Mouse (Mus musculus) cerebellum, postnatal 14 days (tissue): Measurements from ENCODE around the gene Plekhb2.

ENCODE experiments used
- DNase-seq, 2 experiments: peaks; one replicate each; pipeline ENCODE4 v3.0.0; 2021; ENCODE audit warnings: mixed read lengths in 2 of 2

Gene Plekhb2

DNA sequence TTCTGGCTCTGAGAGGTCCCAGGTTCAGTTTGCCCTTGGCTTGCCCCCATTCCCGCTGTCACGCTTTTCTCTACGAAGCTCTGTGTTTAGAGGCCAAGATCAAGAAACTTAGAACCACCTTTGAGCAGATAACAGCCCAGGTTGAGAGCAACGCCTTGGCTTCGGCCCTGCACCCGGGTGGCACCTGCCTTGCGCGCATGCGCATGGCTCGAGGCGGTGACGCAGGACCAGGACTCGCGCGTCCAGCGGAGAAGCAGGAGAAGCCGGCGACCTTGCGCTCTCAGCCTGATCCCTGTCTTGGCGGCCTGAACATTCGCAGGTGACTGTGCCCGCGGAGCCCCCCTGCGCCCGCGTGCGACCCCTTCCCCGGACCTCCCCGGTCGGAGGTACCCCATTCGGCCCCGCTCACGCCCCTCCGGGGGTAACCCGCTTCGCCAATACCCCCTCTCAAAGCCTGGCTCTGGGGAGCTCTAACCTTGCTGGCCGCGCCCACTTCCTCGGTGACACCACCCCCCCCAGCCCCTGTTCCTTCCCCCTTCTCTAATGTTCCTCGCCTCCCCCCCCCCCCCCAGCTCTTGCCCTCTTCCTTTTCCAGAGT lies at the start of gene Plekhb2:
Gene Plekhb2 (plus strand): TSS at position 232 of the 598 bp plus-strand sequence.
- peak; percentile 94 to 96 for DNase-seq

DNA sequence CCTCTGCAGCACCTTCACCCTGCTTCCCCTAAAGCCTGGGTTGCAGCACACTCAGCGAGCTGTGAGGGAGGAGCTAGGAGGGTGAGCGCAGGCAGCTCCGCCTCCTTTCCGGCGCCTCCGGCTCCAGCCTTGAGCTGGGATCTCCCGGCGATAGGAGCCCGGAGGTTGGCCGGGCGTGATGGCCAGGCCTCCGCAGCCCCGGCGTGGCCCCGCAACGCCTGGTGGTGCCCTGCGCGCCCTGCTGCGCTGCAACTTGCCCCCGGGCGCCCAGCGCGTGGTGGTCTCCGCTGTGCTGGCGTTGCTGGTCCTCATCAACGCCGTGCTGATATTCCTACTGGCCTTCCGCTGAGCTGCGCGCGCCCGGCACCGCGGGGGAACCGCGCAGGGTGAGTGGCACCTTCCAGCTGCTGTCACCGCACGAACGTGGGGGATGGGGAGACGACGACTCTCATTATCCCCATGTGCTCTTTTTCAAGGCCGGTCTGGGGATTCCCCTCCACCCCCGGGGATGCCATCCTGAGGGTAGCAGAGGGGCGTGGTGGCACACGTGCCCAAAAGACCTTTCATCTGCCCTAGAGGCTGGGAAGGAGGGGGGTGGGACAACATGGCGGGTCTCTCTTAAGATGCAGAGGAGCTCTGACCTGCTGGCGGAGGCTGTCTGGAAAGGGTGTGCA lies 48.0 kb upstream of the Plekhb2 start:
- DNase-seq: peak; percentile 55 to 66

DNA sequence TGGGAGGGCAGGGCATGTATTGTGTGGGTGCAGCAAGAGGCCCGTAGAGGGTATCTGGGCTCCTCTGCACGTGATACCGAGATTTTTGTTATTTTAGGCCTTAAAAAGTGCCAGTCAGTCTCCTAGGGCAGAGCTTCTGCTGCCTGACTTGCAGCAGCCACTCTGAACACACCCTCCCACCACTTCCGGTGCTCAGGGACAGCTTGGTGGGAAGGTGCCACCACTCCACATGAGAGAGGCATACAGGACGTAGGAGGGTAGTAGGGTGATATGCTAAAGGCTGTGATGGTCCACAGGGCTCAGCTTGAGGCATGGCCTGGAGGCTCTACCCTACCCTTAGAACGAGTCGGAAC lies 47.5 kb upstream of the Plekhb2 start:
- DNase-seq: no peak

DNA sequence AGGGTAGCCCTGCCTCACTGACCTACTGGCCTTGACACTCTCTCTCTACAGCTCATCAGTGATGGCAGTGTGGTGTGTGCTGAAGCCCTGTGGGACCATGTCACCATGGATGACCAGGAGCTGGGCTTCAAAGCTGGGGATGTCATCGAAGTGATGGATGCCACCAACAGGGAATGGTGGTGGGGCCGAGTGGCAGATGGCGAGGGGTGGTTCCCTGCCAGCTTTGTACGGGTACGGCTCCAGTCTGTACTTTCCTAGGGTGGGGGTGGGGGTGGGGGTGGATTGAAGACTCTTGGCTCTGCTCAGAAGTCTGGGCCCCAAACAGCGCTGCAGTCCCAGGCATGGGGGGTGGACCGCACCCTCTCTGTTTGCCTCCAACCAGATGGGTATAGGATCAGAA lies 44.9 kb upstream of the Plekhb2 start:
- peak; percentile 63 to 67 for DNase-seq

DNA sequence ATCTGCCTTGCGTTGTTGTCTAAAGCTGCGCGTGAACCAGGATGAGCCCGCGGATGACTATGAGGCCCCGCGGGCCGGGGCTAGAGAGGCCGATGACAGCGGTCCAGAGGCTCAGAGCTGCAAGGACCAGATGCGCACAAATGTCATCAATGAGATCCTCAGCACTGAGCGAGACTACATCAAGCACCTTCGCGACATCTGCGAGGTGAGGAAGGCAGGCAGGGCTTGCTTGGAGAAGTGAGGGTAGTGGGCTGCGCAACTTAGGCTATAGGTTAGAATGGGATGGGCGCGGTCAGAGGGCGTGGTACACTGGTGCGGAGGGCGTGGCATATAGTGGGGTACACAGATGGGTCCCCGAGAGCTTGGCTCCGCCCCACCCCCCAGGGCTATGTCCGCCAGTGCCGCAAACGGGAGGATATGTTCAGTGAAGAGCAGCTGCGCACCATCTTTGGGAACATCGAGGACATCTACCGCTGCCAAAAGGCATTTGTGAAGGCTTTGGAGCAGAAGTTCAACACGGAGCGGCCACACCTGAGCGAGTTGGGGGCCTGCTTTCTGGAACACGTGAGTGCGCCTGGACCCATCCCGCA lies 43.8 kb upstream of the Plekhb2 start:
- DNase-seq: peak in 1 of 2 experiments; percentile 39

DNA sequence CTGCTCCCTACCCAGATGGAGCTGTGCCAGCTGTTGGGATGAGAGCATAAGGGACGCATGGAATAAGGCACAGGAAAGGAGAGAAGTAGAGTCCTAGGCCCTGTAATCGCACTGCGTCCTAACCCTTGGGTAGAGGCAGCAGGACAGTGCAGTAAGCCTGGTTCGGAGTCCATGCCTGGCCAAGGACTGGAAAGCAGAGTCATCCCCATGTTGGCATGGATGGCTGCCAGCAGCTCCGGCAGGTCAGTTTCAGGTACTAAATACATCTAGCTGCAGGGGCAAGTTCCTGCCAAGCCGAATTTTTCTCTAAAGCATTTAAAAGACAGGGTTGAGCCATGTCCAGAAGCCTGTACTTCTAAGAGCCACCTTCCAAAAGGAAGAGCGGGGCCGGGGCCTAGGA lies 41.3 kb upstream of the Plekhb2 start:
- DNase-seq: peak; percentile 55 to 61

DNA sequence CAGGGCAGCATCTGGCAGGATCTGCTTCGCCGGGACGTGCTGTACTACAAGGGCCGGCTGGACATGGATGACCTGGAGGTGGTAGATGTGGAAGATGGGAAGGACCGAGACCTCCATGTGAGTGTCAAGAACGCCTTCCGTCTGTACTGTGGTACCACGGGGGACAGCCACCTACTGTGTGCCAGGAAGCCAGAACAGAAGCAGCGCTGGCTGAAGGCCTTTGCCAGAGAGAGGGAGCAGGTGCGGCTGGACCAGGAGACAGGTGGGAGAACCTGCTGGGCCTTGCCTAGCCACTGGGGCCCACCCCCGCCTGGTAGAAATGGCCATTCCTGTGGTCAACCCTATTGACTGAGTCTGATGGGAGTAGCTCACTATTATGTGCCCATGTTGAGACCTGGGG lies 39.5 kb upstream of the Plekhb2 start:
- DNase-seq: peak in 1 of 2 experiments; percentile 34

DNA sequence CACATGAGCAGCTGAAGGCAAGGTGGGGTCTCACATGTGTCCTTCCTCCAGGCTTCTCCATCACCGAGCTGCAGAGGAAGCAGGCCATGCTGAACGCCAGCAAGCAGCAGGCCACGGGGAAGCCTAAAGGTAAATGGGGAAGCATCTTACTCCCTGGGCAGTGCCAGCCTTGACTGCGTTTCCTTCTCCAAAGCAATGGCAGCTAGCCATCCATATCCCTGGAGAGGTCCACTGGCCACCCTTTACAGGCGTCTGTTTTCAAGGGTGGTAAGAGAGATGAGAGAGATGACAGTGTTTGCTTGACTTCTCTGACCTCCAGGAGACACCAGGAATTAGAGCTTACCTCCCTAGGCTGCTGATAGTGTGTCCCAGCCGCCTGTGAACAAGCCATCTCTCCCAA lies 38.7 kb upstream of the Plekhb2 start:
- DNase-seq: peak in 1 of 2 experiments; percentile 48

DNA sequence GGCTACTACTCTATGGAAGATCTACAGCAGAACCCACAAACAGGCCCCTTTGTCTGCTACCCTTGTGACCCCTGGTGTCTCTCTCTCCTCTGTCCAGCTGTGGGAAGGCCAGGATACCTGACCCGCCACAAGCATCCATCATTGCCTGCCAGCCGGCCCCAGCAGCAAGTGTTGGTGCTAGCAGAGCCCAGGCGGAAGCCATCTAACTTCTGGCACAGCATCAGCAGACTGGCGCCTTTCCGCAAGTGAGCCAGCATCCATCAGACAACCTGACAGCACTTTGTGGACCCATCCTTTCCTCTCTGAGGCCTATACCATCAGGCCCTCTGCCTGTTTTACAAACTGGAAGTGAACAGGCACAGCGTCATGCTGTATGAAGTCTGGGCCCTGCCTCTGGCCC lies 38.2 kb upstream of the Plekhb2 start:
- peak; percentile 52 to 61 for DNase-seq

DNA sequence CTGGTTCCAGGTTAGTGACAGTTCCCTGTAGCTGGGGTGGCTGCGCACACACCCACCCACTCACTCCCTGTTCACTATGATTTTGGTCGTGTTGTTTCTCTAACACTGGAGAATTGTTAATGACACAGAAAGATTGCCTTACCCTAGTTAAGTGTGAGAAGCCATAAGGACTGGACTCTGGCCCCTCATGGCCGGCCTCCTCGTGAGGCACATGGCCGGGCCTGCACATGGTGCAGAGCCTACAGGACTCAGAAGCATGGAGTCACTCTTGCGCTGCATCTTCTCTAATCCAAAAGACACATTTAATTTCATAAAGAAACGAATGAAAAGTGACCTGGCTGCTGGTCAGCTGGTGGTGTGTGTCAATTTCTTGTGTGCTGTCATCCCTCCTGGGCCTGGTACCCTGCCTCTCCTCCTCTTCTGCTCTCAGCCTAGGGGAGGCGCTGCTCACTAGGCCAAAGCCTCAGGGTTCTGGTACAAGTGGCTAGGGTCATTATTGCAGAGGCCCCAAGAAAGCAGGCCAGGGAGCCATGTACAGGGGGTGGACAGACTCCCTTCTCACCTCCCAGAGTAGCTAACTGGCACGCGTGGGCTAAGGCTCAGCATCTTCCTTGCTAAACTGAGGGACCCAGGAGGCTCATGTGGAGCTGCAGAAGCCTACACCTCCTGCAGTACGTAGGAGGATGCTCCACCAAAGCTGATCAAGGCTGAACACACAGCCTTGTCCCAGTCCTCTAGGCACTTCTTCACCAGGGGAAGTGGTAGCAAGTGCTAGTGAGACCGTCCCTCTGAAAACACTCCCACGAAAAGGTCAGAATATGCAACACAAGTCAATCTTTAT lies 37.1 kb upstream of the Plekhb2 start:
- DNase-seq: no peak

DNA sequence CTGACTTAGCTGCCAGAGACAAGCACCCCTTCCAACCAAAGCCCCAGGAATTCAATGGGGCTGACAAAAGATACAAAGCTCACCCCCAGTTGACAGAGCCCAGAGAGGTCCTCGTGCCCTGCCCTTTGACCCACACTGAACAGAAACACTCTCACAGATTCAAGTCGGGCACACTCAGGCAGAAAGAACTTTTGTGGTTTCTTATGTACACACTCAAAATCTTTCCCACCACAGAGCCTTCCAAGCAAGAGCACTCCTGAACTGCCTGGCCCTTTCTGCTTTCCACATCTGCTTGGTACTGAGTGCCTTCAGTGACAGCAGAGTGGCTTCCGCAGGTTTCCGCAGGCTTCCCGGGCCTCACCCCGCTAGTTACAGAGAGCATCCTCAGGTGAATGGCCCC lies 33.9 kb upstream of the Plekhb2 start:
- no peak for DNase-seq

DNA sequence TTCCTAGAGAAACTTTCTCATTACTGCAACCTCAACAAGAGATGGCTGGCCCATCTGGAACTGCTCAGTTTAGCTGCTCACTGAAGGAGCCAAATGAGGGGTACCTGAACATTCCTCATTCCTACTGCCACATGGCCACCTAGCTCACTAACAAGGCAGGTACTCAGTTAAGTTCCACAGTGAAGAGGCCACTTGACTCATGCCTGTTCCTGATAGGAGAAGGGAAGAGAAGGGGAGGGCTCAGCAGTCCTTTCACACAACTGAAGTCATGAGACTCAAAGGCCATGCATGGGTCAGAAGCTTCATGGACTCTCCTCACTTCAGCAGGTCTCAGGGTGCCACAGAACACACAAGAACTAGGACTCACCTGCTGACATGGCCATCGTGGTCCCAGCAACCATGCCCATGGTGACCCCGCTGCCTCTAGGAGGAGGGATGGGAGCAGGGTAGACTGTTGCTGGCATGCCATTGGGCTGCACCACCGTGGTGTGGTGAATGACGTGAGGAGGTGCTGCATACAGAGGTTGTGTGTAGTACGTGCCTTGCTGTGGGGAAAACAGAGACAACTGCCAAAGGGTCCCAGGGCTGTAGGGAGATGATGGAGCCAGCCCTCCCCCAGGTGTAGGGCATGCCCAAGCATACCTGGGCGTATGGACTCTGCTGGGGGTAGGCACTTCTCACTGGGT lies 30.4 kb upstream of the Plekhb2 start:
- no peak for DNase-seq

DNA sequence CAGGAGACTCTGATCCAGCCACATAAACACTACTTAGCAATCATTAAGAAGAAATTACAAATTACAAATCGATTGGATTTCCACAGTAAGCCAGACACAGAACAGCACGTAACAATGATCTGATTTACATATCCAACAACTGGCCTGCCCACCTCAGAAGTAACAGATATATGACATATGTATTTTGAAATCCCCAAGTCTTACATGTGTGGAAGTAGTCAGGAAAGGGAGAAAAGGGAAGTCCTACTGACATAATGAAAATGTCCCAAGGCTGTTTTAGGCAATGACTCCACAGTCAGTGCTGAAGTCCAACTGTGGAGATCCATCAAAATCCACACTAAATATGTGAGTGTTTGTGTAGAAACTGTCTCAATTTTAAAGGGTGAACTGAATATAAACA lies 28.4 kb upstream of the Plekhb2 start:
- no peak for DNase-seq

DNA sequence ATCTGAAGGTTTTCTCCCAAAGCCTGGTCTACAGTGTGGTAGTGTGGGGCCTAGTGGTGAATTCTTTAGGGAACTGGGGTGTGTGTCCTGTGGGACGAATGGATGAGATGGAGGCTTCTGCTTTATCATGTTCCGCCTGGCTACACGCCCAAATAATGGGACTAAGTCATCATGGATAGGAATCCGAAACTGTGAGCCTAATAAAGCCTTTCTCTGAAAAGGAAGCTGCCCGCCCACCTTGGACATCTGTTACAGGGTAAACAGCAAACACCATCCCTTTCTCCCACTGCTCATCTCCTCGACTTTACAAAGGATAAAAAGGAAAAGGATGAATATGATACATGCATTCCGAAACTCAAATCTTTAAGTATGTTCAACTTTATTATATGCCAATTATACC lies 27.8 kb upstream of the Plekhb2 start:
- DNase-seq: no peak

DNA sequence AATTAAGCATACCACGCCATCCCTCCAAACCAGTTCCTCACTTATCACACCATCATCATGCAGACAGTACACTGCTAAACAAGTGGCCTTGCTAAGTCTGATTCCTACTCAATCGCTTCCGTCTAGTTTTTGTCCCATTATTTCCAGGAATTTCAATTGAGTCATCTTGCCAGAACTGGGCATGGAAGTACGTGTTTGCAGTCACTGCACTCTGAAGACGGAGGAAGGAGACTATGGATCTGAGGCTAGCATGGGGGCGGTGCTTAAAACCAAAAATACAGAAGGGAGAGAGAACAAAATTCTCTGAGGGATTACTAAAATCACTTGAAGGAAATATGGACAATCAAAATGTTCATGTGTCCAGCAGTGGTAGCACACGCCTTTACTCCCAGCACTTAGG lies 27.0 kb upstream of the Plekhb2 start:
- DNase-seq: no peak

DNA sequence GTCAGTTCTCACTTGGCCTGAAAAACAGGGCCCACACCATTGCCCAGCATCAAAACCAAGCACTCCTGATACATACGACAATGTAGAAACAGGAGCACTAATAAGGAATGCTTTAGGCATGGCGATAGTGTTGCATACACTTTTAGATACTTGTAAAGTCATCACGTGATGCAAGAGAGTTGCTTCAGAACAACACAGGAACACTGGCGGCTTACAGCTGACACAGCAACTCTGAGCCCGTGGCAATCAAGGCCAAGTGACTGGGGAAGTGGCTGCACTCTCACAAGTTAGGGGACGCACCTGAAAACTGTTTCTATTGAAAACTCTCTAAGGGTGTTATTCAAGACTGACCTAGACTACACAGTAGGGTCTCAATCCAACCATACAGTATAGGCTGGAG lies 26.4 kb upstream of the Plekhb2 start:
- DNase-seq: no peak

DNA sequence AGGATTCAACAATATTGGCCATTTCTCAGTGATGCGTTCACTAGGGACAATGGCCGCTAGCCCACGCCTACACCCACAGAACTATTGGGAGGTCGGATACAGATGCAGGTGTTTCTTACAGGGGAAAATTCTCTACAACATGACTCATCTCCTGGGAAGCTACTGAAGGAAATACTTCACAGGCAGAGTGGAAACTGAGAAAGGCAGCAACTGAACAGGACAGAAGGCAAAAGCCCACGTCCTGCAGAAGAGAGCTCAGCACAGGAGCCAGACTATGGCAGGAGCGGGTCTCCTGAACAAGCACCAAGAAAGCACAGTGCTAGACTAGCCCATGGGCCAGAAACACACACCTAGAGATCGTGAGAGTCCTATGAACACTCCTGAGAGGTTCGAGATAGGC lies 25.6 kb upstream of the Plekhb2 start:
- DNase-seq: no peak

DNA sequence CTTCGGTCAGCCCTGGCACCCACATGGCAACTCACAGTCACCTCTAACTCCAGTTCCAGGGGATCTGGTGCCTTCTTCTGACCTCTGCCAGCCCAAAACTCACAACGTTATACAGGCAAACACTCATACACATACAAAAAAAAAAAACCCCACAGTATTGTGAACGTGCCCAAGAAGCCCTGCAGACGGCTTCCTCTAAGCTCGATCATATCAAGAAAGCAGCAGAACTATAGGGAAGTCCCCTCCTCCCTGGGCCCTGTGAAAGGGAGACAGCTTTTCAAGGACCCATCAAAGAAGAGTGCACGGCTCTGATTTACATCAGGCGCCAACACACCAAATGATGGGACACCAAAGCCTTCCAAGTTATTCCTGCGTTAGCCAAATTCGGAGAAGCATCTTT lies 23.9 kb upstream of the Plekhb2 start:
- no peak for DNase-seq

DNA sequence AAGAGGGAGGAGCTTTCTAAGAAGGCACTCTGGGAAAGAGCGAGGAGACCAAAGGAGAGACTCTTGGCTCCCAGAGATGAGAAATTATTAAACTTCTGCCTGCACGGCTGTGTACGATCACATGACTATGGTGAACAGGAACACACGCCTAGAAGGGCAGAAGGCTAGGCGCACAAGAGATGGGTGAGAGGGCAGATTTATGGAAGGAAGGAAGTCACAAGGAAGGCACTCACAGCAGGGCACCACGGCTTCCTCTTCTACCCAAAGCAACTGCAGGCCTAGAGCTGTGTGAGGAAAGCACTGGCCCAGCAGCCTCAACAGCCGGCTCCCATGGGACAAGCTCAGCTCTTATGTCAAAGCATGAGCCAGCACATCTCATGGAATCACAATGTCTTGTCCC lies 21.9 kb upstream of the Plekhb2 start:
- DNase-seq: no peak

DNA sequence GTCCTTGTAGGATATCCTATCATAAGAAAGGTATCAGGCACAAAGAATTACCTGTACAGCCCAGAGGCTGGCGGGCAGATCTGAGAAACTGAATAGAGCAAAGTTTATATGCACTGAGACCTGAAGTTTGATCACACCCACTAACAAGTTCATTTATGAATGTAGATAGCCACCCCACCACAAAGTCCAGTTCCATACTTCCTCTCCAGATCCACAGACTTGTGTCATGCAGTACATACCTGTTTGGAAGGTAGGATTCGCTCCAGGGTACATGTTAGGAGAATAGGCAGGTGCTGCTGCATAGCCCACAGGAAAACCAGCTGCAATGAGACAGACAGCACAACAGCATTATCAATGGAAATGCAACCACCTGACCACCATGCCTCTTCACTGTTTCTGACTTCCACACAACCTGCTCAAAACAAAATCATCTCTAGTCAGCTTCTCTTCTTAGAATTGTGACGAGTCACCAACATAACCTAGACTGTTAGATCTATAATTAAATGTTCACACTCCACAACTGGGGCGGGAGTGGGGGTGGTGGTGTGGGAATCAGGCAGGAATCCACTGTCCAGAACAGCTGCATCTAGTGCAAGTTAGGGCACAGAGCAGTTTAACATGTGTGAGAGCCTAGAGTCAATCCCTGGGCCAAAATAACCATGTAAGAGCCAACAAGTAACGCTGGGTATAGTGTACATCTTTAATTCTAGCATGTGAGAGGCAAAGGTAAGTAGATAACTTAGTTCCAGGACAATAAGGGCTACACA lies 21.1 kb upstream of the Plekhb2 start:
- DNase-seq: no peak

DNA sequence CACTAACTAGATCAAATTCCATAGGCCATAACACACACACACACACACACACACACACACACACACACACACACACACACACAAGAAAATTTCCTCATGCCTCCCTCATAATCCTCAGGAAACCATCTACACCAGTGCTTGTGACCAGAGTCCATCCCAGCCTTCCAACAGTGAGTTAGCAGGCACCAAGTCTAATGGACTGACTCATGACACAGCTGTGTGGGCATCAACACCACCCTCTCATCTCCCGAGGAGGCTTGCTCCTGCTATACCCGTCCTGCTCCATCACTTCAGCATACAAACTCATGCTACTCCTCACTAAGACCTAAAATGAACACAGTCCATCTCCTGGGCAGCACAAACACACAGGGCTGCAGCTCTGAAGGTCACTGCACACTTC lies 18.8 kb upstream of the Plekhb2 start:
- no peak for DNase-seq

DNA sequence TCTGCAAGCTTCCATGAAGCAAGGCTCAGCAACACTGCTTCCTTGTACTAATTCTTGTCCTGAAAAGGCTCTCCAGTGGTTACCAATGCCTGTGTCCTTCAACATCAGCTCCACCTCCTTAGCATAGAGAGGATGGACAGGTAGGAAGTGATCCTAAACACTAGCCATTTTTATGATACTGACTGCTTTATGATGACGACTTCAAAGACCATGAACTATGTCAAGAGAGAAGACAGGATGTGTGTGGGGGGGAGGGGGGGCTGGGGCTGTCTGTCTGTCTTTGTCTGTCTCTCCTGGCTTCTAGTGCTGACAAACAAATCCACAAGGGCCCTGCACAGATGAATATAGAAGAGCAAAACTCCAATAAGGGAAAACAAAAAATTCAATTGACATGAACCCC lies 18.4 kb upstream of the Plekhb2 start:
- no peak for DNase-seq
